Mouse (Mus musculus): ENCODE measurements around the gene Tmem235.
"Not testable (repeated sequence)": the region's sequence is repeated elsewhere in the genome, so short reads cannot be mapped to it uniquely, and the experiment has no call there.

Gene Tmem235

DNA sequence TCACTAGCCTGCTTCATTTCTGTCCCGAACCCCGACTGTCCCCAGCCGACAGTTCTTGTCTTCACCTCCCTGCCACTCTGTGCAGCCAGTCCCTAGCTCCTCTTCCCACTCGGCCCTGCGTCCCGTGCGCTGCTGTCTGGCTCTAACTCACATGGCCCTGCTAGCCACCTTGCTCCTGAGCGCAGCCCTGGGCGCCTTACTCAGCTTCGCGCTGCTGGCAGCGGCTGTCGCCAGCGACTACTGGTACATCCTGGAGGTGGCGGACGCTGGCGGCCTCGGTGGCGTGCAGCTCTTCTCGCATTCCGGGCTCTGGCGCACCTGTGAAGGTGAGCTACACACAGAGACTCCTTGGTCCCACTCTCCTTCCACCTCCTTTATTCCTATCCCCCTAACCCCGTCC, at the start of gene Tmem235:
Gene Tmem235, plus strand, starts transcription at position 152 of the 400 bp plus-strand sequence.
- DNase-seq: no peak

DNA sequence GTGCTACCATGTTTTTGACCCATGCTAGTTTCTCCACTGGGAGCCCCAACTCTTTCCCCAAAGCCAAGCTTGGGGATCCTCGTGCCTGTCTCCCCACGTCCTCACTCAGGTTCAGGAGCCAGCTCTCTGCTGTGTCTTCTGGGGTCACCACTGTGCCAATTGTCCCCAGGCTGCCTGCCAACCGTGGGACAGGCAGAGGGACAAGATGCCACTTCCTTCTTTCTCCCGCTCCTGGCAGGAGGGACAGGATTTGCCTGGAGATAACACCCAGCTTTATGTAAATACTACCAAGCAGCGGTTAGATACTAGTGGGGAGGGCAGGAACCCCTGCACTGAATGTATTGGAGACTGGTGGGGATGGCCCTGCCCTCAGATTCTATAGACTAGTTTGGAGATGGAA, 46.7 kb upstream of the Tmem235 start:
- DNase-seq: no peak

DNA sequence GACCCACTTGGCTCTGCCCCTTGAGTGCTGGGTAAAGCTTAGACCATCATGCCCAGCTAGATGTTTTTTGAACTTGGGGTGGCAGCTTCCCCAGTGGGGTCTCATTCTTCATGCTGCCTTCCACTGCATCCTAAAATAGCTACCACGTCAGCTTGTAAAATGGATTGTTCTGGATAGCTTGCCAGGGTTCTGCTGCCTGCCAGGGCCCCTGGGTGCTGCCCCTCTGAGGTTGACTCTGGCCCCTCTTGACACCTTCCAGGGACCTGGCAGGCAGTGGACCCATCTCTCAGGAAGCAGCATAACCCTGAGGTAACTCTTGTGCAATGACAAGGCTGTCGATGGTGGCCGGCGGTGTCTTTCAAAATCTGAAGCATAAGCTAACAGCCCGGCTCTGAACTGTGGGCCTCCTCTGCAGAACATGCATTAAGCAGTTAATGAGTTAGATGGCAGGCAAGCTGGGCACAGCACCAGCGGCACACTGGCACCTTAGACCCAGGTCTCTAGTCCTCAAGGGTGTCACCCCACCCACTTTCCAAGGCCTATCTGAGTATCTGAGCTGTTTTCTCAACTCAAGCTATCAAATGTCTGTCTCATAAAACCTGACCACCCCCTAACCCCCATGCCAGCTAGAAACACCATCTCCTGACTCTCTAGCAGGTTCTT, 45.7 kb upstream of the Tmem235 start:
- DNase-seq: no peak

DNA sequence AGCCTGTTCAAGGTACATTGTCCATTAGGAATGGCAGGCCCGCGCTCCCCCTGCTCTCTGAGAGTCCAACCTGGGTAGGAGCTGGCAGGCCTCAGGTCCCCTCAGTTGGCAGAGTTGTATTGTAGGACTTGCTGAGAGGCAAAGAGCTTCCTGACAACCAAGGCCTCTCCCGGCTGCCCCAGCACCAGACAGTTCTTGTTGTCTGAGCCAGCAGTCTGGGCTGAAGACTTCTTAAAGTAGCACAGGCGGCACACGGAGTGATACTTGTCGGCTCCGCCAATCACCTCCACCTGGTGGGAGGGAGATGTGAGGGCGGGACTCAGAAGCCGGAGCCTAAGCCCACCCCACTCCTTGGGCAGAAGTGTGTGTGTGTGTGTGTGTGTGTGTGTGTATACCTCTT, 44.7 kb upstream of the Tmem235 start:
- not testable (repeated sequence) for DNase-seq

DNA sequence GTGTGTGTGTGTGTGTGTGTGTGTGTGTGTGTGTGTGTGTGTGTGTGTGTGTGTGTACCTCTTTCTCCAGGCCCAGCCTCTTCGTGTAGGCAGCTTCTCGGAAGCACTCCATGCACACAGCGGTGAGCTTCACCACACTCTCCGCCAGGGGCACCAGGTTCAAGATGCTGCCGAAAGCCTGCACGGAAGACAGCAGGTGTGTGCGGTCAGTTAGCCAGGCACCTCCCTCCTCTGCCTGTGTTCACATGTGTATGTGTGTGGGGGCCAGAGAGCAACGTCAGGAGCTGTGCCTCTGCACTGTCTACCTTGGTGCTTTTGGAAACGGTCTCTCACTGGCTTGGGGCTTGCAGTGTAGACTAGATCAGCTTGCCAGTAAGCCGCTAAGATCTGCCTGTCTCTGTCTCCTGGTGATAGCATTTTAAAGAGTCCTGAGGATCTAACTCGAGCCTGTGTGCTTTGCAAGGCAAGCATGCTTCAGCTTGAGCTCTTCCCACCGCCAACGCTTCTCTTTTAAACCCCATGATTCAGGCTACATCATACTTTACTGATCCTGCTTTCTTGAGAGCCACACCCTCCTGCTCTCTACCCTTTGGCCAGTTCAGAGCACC, 44.1 kb upstream of the Tmem235 start:
- no peak for DNase-seq

DNA sequence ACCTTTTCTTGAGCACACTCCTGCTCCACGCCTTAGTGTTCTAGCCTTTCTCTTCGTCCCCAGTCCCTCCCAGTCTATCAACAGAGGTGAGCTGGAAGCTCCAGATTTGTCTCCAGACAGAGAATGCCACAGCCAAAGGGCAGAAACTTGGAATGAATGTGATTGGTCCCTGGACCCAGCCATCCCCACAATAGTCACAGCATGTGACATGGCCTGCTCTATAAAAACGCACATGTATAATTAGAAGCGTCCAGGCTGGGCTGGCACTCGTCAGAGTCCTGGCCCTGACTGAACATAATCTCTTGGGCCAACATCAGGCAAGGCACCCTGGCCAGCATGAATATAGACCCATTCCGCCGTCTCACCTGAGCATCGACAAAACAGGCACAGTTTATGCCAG, 41.5 kb upstream of the Tmem235 start:
- DNase-seq: no peak

DNA sequence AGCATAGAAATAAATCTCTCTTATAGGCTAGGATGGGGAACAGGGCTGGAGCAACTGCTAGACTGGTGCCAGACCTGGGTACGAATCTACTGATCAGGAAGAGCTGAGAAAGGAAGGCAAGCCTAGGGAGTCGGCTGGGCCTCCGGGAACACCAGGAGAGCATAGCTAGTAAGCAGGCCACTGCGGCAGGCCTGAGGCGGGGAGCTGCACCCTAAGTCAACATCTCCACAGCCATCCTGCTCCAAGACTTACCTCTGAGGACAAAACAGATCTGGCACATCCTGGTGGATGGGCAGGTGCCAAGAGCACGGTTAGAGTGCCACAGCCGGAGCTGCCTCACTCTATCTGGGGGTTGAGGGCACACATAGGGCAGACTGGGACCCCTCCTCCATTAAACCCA, 40.4 kb upstream of the Tmem235 start:
- DNase-seq: no peak

DNA sequence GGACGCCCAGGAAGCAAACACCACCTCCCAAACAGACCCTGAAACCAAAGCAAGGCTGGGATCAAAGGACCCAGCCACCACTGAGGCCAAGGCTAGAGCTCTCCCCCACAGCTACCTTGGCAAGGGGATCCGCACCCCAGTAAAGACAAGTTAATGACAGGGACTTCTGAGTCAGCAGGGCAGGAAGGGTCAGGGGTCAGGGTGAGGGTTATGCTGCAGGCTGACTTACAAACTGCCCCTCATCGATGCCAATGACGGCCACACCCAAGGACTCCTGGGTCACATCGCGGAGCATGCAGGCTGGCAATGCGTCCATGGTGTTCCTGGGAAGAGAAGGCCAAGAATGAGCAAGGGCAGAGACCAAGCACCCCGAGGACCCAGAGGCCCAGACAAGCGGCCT, 38.7 kb upstream of the Tmem235 start:
- peak in 1 of 2 experiments; percentile 5 for DNase-seq

DNA sequence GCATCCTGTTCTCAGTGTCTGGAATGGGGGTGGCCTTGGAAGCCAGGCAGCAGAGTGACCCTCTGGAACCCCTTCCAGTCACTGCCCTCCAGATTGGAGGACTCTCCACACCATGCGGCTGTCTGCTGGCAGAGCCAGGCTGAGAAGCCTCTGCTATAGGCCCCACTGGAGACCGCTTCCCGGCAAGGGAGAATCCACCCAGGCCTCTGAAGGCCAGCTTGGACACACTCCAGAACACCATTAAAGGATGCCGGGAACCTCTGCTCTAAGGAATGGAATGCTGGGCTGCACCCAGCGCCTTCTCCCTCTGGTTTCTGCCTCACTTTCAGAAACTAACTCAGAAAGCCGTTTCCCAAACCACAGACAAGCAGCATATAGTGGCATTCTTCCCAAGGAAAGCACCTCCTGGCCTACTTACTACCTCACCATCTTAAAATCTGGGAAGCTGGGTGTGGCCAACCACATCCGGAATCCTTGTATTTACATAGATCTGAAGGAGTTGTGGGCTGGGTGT, 37.8 kb upstream of the Tmem235 start:
- peak; percentile 48 to 65 for DNase-seq

DNA sequence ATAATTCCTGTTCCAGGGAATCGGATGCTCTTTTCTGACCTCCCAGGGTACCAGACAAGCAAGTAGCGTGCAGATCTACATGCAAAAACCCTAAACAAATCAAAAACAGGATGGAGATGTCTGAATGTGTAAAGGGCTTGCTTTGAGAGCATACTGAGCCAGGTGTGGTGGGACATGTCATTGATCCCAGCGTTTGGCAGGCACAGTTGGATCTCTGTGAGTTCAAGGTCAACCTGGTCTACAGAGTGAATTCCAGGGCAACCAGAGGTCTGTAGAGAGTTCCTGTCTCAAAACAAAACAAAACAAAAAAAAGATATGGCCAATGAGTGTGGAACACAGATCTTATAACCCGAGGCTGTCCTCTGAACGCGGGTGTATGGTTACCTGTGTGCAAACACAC, 37.1 kb upstream of the Tmem235 start:
- DNase-seq: peak in 1 of 2 experiments; percentile 3

DNA sequence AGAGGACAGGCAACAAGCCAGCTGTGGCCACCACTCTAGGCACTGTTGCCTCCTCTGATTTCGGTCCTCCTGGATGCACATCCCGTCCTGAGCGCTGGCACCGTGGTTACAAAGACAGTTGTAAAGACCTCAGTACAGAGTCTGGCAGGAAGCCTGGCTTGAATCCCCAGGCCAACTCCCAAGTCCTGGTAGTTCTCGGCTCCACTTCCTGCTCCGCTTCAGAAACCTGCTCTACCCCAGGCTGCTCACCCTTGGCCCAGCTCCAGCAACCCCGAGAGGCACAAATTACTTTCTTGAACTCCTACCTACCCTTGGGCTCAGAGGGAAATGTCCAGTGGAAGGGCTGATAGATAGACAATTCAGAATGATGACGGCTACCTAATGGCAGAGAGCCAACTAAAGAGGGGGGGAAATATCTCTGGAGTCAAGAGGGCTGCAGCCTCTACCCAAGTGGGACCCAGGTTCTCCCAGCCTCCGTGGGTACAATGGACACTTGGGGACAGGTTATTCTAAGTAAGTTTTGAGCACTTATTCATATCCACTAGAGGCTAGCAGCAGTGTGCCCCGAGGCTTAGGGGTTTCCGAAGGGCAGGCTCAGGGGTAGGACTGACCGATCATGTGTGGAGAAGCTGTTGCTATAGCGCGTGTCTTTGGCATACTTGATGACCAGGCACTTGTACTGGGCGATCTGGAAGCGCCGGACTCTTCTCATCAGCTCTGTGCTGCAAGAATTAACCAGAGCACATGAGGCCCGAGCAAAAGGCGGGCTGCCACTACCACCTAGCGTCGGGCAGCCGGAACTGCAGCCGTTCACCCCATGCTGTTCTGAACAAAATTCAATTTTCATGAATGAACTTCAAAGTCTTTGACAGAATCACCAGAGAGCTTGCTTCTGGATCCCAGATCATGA, 36.2 kb upstream of the Tmem235 start:
- DNase-seq: peak; percentile 86 to 89

DNA sequence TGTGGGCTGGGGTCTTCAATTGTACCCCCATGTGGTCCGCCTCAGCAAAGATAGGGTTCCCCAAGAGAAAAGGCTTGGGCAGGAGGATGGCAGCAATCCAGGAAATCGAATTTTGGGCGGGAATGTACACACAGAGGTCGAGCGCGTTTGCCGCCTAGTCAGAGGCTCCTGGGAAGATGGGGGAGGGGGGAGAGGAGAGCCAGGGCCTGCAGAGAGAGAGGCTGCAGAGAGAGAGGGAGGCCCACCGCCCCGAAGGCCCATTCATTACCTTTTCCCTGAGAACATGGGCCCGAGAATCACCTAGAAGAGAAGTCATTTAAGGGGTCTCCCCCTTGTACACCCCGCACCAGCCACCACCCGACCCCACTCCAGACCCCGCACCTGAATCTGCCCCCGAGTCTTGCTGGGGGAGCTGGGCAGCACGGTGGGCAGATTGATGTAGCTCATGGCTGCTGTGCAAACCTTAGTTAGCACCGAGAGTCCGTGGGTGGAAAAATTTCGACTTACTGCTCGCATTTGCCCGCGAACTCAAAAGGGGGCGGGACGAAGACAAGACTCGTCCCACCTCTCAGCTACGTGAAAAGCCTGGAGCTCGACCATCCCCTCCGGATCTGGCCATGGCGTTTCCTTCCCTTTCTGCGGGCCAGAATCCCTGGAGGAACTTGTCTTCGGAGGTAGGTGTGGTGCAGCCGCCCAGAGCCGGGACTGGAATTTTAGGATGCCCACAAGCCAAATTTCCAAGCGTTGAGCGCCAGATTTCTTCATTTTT, 35.0 kb upstream of the Tmem235 start, which contains the start of the genes Afmid and Tk1:
Gene Afmid, plus strand, starts transcription at position 592 of the 769 bp plus-strand sequence.
Gene Tk1, minus strand, starts transcription at position 760 of the 769 bp plus-strand sequence.
- peak; percentile 86 to 88 for DNase-seq

DNA sequence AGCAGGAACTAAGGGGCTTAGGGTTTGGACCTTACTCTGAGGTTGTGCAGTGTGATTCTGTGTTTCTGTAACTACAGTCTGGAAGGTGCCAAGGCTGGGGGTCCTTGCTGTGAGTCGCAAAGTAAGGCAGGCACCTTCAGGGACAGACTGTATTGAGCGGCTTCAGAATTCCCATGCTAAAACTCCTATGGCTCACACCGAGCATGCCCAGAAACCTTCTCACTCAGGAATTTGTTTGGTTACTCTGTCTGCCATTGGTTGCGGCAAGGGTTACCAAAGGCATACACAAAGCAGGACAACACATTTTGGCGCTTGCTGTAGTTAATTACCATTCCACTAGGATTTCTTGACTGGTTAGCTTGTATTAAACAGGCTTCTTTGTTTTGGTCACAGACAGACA, 34.4 kb upstream of the Tmem235 start:
- no peak for DNase-seq

DNA sequence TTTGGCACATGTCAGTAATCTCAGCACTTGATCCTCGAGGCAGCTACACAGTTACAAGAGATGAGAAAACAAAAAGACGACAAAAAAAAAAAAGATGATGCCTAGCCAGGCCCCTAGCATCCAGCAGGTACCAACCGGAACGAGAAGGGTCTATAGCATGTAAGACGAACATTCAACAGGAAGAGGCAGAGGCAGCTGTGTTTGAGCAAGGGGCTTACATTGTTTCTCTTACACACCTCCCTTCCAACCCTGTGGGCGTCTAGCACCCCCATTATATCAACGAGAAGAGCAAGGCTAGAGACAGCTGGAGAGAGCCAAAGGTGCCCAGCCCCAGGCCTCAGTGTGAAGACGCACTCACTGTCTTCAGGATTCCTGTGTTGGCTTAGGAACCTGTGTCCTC, 33.6 kb upstream of the Tmem235 start:
- no peak for DNase-seq

DNA sequence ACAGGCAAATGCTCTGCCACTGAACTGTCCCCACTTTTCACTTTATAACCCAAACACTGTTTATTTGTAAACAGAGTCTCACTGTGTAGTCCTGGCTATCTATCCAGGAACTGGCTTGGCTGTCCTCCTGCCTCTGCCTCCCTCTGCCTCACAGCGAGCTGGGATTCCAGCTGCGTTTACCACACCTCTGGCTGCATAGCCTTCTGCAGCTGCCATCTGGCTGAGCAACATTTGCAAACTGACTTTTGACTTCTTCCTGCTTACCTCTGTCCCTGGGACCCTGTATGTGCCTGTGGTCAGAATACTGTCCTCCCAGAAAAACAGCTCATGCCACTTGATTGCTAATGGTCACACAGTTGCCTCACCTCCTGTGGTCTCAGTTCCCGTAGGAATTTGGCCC, 33.2 kb upstream of the Tmem235 start:
- no peak for DNase-seq

DNA sequence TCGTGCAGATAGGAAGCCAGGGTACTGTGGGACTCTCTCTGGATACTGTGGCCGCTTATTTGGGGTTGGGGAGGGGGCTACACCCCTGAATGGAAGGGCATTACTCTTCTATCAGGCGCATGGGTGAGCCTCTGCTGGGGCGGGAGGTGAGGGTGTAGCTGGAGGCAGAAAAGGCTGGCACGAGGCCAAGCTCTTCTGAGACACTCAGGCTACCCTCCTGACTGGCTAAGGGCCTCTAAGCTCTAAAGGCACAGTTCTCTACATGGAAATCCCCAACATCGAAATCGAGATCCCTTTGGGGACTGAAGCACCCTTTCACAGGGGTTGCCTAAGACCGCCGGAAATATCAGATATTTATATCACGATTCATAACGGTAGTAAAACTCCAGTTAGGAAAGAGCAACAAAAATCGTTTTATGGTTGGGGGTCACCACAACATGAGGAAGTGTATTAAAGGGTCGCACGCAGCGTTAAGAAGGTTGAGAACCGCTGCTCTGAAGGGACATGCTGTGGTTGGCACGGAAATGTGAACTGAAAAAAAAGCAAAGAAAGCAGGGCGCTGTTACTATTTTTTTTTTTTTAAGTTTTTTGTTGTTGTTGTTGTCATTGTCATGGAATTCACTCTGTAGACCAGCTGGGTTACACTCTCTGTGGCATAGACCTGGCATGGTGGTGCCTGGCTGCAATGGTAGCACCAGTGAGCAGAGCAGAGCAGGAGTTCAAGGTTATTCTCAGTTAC, 32.2 kb upstream of the Tmem235 start:
- peak; percentile 66 to 79 for DNase-seq

DNA sequence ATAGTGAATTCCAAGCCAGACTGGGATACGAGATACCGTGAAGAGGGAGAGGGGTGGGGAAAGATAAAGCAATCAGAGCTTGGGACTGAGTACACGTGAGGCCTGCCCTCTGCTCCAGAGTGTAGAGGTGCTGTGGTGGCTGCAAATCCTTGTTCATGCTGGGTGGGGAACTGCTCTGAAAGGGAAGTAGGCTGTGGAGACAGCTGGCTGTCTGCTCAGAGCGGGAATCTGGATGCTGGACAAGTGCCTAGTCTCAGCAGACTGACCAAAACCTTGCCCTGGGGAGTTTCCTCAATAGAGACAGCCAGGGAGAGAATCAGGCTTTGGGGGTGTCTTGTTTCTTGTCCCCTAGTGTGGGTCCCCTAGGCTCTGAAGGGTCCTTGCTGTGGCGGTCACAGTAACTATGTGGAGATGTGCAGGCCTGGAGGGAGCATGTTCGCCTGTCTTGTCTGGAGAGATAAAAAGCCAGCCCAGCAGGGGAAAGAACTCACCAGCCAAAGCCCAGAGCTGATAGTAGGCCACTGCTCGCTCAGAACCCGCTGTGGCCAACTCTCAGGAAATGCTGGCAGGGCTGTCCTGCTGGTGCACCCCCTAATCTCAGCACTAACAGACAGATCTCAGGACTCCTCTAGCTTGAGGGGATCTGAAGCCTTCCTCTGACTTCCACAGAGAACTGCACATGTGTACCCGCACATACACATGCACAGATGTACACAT, 31.5 kb upstream of the Tmem235 start:
- peak; percentile 58 to 67 for DNase-seq

DNA sequence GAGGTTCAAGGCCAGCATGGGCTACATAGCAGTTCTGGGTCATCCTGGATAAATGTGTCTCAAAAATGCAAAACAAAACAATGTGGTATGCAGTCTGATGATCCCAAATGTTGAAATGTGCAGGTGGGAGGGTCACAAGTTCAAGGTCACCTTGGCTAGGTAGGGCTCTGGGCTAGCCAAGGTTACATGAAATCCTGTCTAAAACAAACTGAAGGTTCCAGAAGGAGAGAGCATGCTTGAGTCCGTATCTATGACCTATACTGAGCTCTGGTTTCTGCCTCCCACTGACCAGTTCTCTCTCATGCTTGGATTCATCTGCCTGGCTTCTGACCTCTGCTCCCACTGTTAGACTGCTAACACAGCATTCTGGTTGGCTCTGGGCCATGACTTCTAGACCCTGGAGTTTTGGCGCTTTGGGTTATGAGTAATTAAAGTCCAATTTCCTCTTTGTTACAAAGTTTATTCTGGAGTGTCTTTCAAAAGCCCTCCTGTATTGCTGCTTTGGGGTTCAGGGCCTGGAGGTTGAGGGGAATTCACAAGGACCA, 30.8 kb upstream of the Tmem235 start:
- DNase-seq: peak; percentile 56 to 57

DNA sequence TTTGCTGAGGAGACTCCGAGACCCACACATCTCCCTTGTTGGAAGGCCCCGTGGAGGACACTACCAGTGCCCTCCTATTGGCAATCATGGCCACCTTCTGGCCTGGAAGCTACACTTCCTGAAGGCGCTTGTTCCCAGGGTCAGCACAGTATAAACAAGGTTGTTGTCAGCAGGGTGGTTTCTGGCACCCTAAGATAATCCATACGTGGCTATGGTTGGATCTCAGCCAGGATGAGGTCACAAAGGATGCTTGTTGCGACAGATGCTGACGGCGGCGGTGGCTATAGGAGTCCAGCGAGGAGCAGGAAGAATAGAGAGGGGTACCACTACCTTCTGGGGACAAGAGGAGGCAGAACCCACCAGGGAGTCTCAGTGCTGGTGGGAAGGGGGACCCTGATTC, 30.2 kb upstream of the Tmem235 start:
- DNase-seq: peak; percentile 59 to 70

DNA sequence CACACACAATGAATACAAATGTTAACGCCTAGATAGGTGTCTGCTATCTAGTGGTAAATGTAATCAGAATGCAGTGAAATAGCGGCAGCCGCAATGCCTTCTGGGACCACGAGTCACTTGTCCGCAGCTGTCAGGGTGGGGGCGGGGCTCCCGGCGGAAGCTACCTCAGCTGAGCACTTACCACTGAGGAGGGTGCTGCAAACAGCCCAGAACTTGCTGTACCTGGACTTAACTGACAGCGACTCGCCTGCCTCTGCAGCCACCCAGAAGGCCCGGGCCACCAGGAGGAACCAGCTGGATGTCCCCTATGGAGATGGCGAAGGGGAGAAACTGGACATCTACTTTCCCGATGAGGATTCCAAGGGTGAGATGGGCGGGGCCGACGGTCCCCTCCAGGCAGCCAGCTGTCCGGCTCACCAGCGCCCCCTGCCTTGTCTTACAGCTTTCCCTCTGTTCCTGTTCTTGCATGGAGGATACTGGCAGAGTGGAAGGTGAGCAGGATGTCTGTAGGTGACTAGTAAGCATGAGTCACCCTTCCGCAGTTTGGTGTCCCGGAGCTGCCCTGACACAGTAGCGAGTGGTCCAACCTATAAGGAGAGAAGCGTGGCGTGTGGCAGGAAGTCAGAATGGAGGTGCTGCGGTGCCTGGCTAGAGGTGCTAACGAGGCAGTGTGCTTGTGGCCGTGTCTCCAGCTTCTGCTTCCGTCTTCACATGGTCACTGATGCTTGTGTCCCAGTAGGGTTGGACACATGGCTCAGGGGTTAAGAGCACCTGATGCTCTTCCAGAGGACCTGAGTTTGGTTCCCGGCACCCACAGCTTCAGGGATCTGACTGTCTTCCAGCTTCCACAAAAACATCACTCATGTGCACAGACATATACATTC, 28.2 kb upstream of the Tmem235 start:
- DNase-seq: peak; percentile 80 to 88
